Mouse (Mus musculus): ENCODE measurements around the gene Rptor.

DNA sequence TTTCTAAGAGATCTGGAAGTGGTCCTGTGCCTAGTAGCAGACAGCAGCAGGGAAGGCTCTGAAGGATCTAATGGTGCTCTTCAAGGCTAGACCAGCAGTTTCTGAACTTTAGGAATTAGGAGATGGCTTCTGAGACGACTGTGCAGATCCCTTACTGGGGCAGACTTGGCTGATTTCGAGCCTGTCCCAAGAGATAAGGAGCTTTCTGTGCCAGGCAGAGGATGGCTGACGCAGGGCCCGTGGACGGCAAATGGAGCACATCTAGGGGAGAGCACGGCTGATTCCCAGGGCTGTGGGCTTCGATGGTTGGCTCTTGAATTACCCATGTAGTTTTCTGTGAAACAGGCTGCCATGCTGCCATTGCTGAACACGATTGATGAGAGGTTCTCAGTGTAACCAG, 21.1 kb downstream of the Rptor start:
- TF ChIP-seq POLR2A (IDR thresholded peaks at IDR 0.05; ENCODE audit: insufficient read depth, low read depth, low read length) (no peak), CTCF (IDR thresholded peaks at IDR 0.05) (no peak)

Measured in heart, adult 2 months (tissue).